Mouse (Mus musculus) frontal cortex, adult (tissue): ENCODE results near the gene Gm11595.
"Not testable (repeated sequence)": the region's sequence is repeated elsewhere in the genome, so short reads cannot be mapped to it uniquely, and the experiment has no call there.

Experiments used
- ATAC-seq: cut with Nextera tagmentation; 2 replicates; pipeline ENCODE4 v1.9.2; 2017; ENCODE audit warnings: mild to moderate bottlenecking, moderate library complexity, mixed read lengths; ENCODE audit not compliant: low TSS enrichment

Gene Gm11595

GRCm38 (mm10) chr11:99772813-99773212, at the start of gene Gm11595:
Gm11595 (minus strand) TSS chr11:99772913.
- not testable (repeated sequence) for ATAC-seq

GRCm38 (mm10) chr11:99815566-99815965, 42.9 kb upstream of the Gm11595 start, which contains the start of gene Gm11564:
Gm11564 (minus strand) TSS chr11:99815666.
- not testable (repeated sequence) for ATAC-seq

- ATAC-seq = not testable (repeated sequence)
Measured at GRCm38 (mm10) chr11:99809792-99810191, 37.1 kb upstream of the Gm11595 start, which contains the start of gene Krtap4-13. Krtap4-13 (minus strand) TSS chr11:99809892.

- not testable (repeated sequence) for ATAC-seq
Measured at GRCm38 (mm10) chr11:99804346-99804745, 31.6 kb upstream of the Gm11595 start, which contains the start of gene Gm11554. Gm11554 (minus strand) TSS chr11:99804446.

GRCm38 (mm10) chr11:99798832-99799231, 26.1 kb upstream of the Gm11595 start, which contains the start of gene Gm11569:
Gm11569 (minus strand) TSS chr11:99798932.
- not testable (repeated sequence) for ATAC-seq

DNA sequence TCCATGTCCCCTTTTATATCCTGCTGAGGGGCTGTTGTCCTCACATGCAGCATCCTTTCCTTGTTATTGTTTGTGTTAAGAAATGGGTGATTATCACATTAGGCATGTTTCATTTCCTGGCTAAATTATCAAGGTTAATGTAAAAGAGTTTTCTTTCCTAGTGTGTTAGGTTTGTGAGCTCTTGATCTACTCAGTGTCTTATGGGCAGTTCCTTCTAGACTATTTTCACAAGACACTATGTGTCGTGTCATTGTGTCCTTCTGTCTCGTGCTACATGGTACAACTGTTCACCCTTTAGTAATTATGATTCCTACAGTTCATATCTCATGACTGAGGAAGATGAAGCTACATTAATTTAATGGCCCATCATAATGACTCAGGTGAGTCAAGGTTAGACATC, 20.7 kb upstream of the Gm11595 start, which contains the start of gene Gm11596:
Gm11596 (minus strand) TSS at position 101 of the 400 bp plus-strand sequence.
- ATAC-seq = no peak

- not testable (repeated sequence) for ATAC-seq
Measured at GRCm38 (mm10) chr11:99784900-99785299, 12.2 kb upstream of the Gm11595 start, which contains the start of gene Krtap4-9. Krtap4-9 (plus strand) TSS chr11:99785200.

DNA sequence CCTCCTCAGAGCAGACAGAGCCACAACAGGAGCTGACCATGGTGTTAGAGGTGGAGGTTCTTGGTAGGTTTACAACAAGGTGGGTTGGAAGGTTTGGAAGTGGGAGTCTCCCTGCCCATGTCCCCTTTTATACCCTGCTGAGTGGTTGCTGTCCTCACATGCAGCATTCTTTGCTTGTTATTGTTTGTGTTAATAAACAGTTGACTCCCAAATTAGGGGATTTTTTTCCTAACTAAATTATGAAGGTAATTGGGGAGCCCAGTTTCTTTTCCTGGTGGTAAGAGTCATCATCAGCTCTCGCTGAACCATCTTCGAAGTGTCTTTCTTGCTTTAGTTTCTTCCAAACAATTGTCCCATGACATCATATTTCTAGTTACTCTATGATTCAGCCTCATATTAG, 7.9 kb upstream of the Gm11595 start, which contains the start of gene Krtap4-8:
Krtap4-8 (minus strand) TSS at position 101 of the 400 bp plus-strand sequence.
- ATAC-seq = no peak

DNA sequence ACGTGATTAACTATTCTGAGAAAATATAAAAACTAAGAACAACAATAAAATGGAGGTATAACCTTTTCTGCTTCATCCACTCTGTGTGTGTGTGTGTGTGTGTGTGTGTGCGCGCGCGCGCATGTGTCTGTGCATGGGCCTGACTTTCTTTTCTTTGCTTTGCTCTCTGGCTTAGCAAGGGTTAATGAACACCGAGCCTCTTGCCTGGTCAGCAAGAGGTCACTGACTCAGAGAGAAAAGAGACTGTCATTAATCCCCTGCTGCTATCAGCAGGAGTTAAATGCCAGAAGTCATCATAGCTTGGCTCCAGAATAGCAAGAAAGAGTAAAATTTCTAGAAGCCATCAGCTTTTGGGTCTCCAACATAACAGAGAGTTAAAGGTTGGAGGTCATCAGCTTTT, 5.7 kb upstream of the Gm11595 start:
- ATAC-seq = no peak

DNA sequence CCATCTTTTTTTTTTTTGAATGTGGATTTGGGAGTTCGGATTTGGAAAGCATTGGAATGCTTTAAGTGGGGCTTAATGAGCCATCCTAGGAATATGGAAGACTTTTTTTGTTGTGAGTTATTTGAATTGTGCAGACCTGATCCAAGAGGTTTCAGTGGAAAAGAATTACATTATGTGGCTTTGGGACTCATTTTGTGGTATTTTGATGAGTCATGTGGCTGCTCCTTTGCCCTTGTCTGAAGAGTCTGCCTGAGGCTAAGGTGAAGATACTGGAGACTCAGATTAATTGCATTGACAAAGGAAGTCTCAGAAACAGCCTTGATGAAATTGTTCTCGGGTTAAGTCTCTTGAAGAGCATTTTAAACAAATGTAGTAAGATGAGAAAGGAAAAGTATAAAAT, 4.3 kb downstream of the Gm11595 start:
- no peak for ATAC-seq

DNA sequence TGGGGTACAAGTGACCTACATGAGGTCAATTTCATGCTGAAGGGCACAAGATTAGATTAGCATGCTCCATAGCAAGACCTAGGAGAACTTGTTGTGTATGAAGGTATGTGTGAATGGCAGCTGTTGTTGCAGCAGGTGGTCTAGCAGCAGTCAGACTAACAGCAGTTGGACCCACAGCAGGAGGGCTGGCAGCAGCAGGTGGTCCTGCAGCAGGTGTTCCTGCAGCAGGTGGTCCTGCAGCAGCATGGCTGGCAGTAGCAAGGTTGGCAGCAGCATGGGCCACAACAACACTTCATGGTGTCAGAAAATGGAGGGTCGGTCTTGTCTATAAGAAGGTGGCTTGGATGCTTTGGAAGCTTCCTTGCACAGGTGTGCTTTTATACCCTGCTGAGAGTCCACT, 13.8 kb downstream of the Gm11595 start:
- no peak for ATAC-seq

GRCm38 (mm10) chr11:99743985-99744384, 28.7 kb downstream of the Gm11595 start:
- ATAC-seq = no peak

DNA sequence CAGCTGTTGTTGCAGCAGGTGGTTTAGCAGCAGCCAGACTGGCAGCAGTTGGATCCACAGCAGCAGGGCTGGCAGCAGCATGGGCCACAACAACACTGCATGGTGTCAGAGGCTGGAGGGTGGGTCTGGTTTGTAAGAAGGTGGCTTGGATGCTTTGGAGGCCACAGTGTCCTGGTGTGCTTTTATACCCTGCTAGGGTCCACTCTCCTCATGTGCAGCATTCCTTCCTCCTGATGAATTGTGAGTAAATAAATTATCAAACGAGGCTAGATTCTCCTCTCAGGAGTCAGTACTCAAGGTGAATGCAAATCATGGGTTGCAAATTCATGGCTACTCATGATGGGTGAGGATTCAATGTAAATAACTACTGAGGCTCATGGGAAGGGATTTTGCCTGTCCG, 38.5 kb downstream of the Gm11595 start, which contains the start of gene Gm14180:
Gm14180 (minus strand) TSS at position 101 of the 400 bp plus-strand sequence.
- ATAC-seq = no peak

DNA sequence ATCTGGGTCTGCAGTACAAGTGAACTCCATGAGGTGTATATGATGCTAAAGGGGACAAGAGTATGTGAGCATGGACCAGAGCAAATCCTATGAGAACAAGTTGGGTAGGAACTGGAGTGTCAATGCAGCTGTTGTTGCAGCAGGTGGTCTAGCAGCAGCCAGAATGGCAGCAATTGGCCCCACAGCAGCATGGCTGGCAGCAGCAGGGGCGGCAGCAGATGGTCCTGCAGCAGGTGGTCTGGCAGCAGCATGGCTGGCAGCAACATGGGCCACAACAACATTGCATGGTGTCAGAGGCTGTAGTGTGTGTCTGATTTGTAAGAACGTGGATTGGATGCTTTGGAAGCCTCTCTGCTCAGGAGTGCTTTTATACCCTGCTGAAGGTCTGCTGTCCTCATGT, 48.7 kb downstream of the Gm11595 start:
- no peak for ATAC-seq
